Mouse (Mus musculus) embryonic facial prominence, embryonic 12.5 days (tissue): Measurements from ENCODE around the gene Reep3. TPM values are rescaled to one million over a fixed set of nuclear protein-coding genes. Genes with fewer than 3 reads are reported as not detected.

Experiments
- ATAC-seq: fragments of 200-750 bp; cut with Nextera tagmentation; 2 replicates; pipeline ENCODE4 v1.8.0; 2017; ENCODE audit not compliant: insufficient number of reproducible peaks, insufficient read depth, low FRiP score, low TSS enrichment
- H3K27ac ChIP-seq: fragments of 300-500 bp; sonication (generic); 2 replicates; pipeline ENCODE4 v1.5.1; 2016; ENCODE audit warnings: mild to moderate bottlenecking
- H3K27me3 ChIP-seq: fragments of 300-500 bp; sonication (generic); 2 replicates; pipeline ENCODE4 v1.6.1; 2016; ENCODE audit warnings: mild to moderate bottlenecking, moderate library complexity
- H3K36me3 ChIP-seq: fragments of 300-500 bp; sonication (generic); 2 replicates; pipeline ENCODE4 v1.6.1; 2016; ENCODE audit warnings: mild to moderate bottlenecking
- H3K4me1 ChIP-seq: fragments of 300-500 bp; sonication (generic); 2 replicates; pipeline ENCODE4 v1.6.1; 2016
- H3K4me2 ChIP-seq: fragments of 300-500 bp; sonication (generic); replicated peaks from 2 replicates; pipeline ENCODE4 v1.6.1; 2016; ENCODE audit warnings: mild to moderate bottlenecking, moderate library complexity
- H3K4me3 ChIP-seq: fragments of 300-500 bp; sonication (generic); 2 replicates; pipeline ENCODE4 v1.5.1; 2016; ENCODE audit warnings: mild to moderate bottlenecking
- H3K9ac ChIP-seq: fragments of 300-500 bp; sonication (generic); 2 replicates; pipeline ENCODE4 v1.6.1; 2016; ENCODE audit warnings: mild to moderate bottlenecking, moderate library complexity
- H3K9me3 ChIP-seq: fragments of 300-500 bp; sonication (generic); 2 replicates; pipeline ENCODE4 v1.6.1; 2016; ENCODE audit warnings: mild to moderate bottlenecking, moderate library complexity
- WGBS: fragments of 180-500 bp; shearing (Covaris S2); methylation state at CpG from one replicate; pipeline ENCODE4 v1.1.7; 2016; 5-methylcytosine and 5-hydroxymethylcytosine counted together
- polyA plus RNA-seq: library from polyadenylated mRNA; unstranded; fragments of >200 nt; fragmentation: Nextera tagmentation; extraction: Ambion mirVana; gene quantifications from 2 replicates; pipeline ENCODE4 v1.2.1, GENCODE M21; 2016

Gene Reep3
- polyA plus RNA-seq, 1 experiment from 2014 or later, result 39.7 TPM

DNA sequence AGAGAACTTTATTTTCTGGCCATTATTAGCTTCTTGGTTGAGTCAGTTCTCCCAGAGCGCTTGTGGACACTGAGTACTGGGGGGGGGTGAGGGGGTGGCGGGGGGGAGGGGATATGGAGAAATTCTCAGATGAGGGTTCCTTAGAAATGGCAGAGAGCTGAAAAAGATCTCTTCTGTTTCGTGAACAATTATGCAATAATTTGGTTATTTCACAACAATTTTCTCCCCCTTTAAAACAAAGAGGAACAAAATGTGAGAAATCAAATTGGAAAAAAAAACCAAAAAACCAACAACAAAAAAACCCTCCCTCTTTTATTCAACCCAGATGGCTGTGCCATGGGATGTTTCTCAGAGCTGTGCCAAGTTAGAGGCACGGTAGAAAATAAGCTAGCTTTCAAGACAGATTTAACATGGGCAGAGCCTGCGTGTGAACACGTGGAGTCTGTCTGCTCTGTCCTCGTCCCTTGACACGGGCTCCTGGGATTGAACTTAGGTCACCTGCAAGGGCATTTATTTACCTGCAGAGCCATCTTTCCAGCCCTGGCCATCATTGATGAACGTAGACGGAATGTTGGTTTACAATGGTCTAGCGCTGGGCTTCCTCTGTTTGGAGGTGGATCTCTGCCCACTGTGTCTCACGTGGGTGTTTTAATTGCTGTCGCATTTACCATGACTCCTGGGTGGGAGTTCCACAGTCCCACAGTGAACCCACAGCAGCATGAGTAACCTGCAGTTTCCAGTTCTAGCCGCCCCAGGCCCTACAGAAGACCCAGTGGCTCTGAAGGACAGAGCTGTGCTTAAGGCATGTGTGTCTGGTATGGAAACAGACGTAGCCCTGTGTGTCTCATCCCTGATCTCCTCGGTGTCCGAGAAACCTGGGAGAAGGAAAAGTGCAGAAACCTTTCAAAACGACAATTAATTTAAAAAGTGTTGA is 48.8 kb downstream of the Reep3 start:
- Histone ChIP-seq H3K4me1 (peaks cover 52% of the 10 kb centered on the region), H3K4me2 (no peak overlapping the region), H3K9me3 (no peaks in the 10 kb centered on the region), H3K4me3 (no peak overlapping the region), H3K27me3 (no peaks in the 10 kb centered on the region), H3K9ac (no peak overlapping the region), H3K27ac (peak overlapping the region; percentile 50; the same call in 1 of the 2 replicates), H3K36me3 (no peaks in the 10 kb centered on the region)
- no peak for ATAC-seq
- WGBS, result 74% methylated on average over 18 of the region's 18 CpGs

DNA sequence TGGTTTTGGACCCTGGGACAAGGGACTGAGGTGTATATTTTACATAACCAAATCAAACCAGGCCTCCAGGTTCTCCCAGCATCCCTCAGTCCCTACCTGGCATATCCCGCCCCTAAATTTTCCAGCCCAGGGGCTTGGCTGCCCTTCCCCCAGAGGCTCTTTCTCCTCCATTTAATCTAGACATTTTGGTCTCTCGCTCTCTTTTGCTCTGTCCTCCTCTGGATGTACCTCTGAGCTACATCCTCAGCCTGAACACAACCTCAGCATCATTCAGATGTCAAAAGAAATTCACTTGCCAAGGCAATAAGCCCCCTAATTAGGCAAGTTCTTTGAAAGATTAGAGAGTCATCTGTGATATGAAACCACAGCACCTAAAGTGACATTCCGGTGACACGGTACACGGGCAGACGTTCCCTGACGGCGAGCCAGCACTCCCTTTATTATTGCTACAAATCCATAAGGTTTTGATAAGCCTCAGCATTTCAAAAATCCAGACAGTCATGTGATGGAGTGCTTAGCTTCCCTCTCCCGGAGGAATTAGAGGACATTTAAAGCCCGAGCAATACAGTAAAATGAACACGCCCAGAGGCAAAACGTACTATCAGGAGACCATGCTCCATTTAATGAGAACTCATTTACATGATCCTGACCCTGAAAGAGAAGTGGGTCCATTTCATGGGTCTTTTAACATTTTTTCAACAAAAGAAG is 51.4 kb downstream of the Reep3 start:
- no peaks in the 10 kb centered on the region for H3K36me3 ChIP-seq
- no peak for ATAC-seq
- no peaks in the 10 kb centered on the region for H3K9me3 ChIP-seq
- no peak overlapping the region for H3K4me3 ChIP-seq
- H3K27me3 ChIP-seq, result no peaks in the 10 kb centered on the region
- peak overlapping the region; percentile 73 for H3K27ac ChIP-seq
- 0 out of 2 replicates have a peak overlapping the region, but pooled peaks have one; percentile 11 for H3K4me2 ChIP-seq
- peaks cover 32% of the 10 kb centered on the region for H3K4me1 ChIP-seq
- WGBS, result 31% methylated on average over 12 of the region's 12 CpGs
- H3K9ac ChIP-seq, result no peak overlapping the region

DNA sequence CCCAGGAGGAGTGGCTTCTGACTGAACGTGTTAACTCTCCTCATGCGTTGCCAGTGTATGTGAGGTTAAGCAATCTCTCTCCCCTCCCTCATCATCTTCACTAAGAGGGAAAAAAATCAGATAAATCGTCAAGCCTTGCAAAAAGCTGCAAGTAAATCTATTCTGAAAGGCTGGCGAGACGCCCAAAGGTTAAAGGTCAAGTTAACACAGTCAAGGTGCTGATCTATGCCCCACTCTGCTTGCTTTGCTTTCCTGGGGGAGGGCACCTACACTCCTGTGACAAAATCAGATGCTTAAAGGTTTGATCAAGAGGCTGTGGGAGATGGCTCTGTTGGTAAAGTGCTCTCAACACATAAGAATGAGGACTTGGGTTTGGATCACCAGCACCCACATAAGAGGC is 52.4 kb downstream of the Reep3 start:
- H3K27ac ChIP-seq, result no peak overlapping the region
- H3K9ac ChIP-seq, result no peak overlapping the region
- no peaks in the 10 kb centered on the region for H3K27me3 ChIP-seq
- H3K36me3 ChIP-seq, result no peaks in the 10 kb centered on the region
- H3K9me3 ChIP-seq, result no peaks in the 10 kb centered on the region
- no peak for ATAC-seq
- WGBS, result 66% methylated on average over 5 of the region's 5 CpGs
- no peak overlapping the region for H3K4me3 ChIP-seq
- peaks cover 32% of the 10 kb centered on the region for H3K4me1 ChIP-seq
- H3K4me2 ChIP-seq, result no peak overlapping the region

DNA sequence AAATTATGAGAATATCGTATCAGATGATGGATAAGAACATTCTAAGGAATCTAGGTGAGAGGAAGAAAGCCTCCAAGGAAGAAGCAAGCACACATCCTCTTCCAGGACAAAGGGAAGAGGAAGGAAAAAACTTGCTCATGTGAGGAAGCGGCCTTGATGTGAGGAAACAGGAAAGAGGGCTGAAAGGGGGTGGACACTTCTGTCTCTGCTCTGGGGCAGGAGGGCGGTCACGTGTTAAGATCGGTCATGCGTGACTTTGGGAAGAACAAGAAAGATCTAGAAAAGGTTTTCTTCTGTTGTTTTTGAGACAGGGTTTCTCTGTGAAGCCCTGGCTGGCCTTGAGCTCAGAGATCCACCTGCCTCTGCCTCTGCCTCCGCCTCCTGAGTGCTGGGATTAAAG is 53.5 kb downstream of the Reep3 start:
- Histone ChIP-seq H3K4me3 (no peak overlapping the region), H3K4me2 (no peak overlapping the region), H3K36me3 (no peaks in the 10 kb centered on the region), H3K27me3 (no peaks in the 10 kb centered on the region), H3K9ac (no peak overlapping the region), H3K4me1 (peaks cover 25% of the 10 kb centered on the region), H3K27ac (no peak overlapping the region; the same call in 1 of the 2 replicates), H3K9me3 (no peaks in the 10 kb centered on the region)
- WGBS, result 80% methylated on average over 7 of the region's 7 CpGs
- ATAC-seq, result no peak

DNA sequence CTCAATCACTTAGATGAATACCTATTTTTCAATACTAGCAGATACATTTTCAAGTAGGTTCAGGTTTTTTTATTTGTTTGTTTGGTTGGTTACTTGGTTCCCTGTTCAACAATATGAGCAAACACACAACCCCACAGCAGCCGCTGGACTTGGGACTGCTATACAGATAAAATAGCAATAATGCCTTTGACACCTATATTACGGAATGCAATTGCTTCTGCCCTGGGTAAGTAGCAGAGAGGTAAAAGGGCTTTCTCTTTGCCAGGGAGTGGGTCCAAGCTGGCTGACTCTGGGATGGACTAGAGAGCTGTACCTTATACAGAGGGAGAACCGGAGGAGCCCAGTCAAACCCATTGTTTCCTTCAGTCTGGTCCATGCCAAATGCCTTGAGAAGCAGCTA is 56.3 kb downstream of the Reep3 start:
- no peak overlapping the region for H3K4me3 ChIP-seq
- no peak for ATAC-seq
- no peak overlapping the region for H3K9ac ChIP-seq
- WGBS, result 98% methylated on average over 3 of the region's 3 CpGs
- H3K27me3 ChIP-seq, result no peaks in the 10 kb centered on the region
- H3K4me2 ChIP-seq, result no peak overlapping the region
- no peaks in the 10 kb centered on the region for H3K9me3 ChIP-seq
- no peak overlapping the region for H3K27ac ChIP-seq
- H3K4me1 ChIP-seq, result peaks cover 17% of the 10 kb centered on the region
- H3K36me3 ChIP-seq, result peaks cover 9% of the 10 kb centered on the region; the same call in 1 of the 2 replicates

DNA sequence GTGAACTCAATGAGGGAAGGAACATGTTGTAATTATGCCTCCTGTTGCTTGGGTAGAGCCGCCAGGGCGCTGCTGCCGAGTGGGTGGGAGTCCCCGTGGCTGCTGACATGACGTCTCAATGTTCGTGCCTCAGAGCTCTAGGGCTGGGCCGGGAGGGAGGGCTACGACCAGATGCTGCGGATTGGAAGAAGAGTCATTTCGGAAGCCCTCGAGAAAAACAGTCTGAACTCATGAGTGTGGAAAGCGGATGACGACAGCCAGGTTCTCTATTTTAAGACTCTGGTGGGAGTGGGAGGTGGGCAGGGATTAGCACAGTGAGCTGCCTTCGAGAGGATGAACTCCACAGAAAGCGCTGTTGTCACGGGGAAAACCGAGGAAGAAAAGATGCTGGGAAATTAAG is 57.7 kb downstream of the Reep3 start:
- Histone ChIP-seq H3K9ac (no peak overlapping the region), H3K36me3 (peaks cover 9% of the 10 kb centered on the region; the same call in 1 of the 2 replicates), H3K4me2 (no peak overlapping the region), H3K27me3 (no peaks in the 10 kb centered on the region), H3K9me3 (no peaks in the 10 kb centered on the region), H3K4me1 (peaks cover 4% of the 10 kb centered on the region; the same call in 1 of the 2 replicates), H3K4me3 (no peak overlapping the region), H3K27ac (no peak overlapping the region)
- ATAC-seq, result no peak
- 72% methylated on average over 17 of the region's 17 CpGs for WGBS

DNA sequence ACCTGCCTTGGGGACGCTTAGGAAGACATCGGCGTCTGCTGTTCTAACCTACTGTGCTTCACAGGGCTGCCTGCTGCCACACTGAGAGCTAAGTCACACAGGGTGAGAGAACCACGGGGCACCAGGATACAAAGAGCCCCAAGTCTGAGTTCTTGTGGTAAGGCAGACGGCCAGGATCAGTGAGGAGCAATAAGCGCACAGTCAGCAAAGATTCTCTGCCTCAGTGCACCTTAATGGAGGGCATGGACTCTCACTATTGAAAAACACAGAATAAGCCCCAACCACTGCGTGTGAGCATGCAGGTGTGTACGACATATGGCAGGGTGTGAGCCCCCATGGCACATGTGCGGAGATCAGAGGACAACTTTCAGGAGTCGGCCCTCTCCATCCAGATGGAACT is 60.2 kb downstream of the Reep3 start:
- Histone ChIP-seq H3K4me1 (0 out of 2 replicates have a peak, but pooled peaks cover 3% of the 10 kb centered on the region), H3K4me2 (no peak overlapping the region), H3K9ac (no peak overlapping the region), H3K4me3 (no peak overlapping the region), H3K9me3 (no peaks in the 10 kb centered on the region), H3K27ac (no peak overlapping the region), H3K36me3 (peaks cover 9% of the 10 kb centered on the region; the same call in 1 of the 2 replicates), H3K27me3 (no peaks in the 10 kb centered on the region)
- ATAC-seq, result no peak
- WGBS, result 88% methylated on average over 10 of the region's 10 CpGs

DNA sequence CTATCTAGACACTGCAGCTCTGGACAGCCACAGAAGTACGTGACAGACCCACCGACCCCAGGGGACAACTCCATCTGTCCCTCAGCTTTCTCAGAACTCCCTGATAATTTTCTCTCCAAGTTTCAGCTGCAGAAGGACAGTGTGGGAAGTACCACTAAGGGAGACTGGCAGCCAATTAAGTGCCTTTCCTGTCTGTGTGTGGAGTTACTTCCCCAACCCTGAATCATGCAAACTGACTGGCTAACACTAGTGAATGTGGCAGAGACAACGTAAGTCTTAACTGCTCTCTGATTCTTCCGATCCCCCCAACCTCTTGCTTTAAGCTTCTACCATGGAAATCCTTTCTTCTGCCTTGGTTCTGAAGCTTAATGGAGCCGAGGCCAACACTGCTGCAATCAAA is 60.6 kb downstream of the Reep3 start:
- no peak for ATAC-seq
- 0 out of 2 replicates have a peak, but pooled peaks cover 3% of the 10 kb centered on the region for H3K4me1 ChIP-seq
- 86% methylated on average over 5 of the region's 5 CpGs for WGBS
- peaks cover 9% of the 10 kb centered on the region; the same call in 1 of the 2 replicates for H3K36me3 ChIP-seq
- no peaks in the 10 kb centered on the region for H3K27me3 ChIP-seq
- no peak overlapping the region for H3K4me3 ChIP-seq
- H3K9me3 ChIP-seq, result no peaks in the 10 kb centered on the region
- no peak overlapping the region for H3K27ac ChIP-seq
- no peak overlapping the region for H3K4me2 ChIP-seq
- H3K9ac ChIP-seq, result no peak overlapping the region

DNA sequence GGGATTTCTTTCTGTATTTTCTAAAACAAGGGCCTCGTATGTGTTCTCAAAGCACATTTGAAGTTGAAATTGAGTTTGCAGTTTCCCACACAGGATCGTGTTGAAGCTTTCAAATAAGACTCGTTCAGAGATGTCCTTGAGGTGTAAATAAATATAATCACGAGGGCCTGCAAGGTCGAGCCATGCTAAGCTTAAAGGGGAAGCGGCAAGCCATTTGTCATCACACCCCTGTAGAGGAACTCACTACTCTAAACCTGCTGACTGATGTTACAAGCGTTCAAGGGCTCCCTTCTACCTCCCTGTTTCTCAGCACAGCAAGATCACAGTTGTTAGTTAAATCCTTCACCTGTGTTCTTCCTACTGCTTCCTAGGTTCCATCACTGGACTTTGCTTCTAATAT is 65.6 kb downstream of the Reep3 start:
- no peaks in the 10 kb centered on the region for H3K27me3 ChIP-seq
- peaks cover 3% of the 10 kb centered on the region; the same call in 1 of the 2 replicates for H3K4me1 ChIP-seq
- no peaks in the 10 kb centered on the region for H3K9me3 ChIP-seq
- H3K36me3 ChIP-seq, result 0 out of 2 replicates have a peak, but pooled peaks cover 4% of the 10 kb centered on the region
- 76% methylated on average over 7 of the region's 7 CpGs for WGBS
- H3K9ac ChIP-seq, result no peak overlapping the region
- no peak overlapping the region for H3K27ac ChIP-seq
- no peak overlapping the region for H3K4me3 ChIP-seq
- H3K4me2 ChIP-seq, result no peak overlapping the region
- ATAC-seq, result no peak

DNA sequence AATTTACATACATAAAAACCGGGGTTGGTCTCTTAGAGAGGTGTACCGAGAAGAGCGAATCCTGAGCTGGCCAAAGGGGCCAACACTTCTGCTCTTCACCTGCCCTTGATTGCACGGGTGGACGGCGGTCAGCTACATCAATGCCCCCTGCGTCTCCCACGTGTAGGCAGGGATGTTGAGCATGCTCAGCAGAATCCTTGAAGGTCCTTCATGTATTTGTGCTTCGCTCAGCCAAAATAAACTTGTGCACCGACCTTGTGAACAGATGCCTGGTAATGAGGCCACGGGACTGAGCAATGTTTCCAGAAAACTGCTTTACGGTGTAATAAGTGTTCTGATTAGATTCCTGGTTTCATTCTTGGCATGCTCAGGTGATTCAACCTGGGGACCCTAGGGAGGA is 67.4 kb downstream of the Reep3 start:
- no peaks in the 10 kb centered on the region for H3K36me3 ChIP-seq
- no peaks in the 10 kb centered on the region for H3K9me3 ChIP-seq
- peak overlapping the region; percentile 57; the same call in 1 of the 2 replicates for H3K27ac ChIP-seq
- no peak overlapping the region for H3K9ac ChIP-seq
- no peak overlapping the region for H3K4me2 ChIP-seq
- no peak overlapping the region for H3K4me3 ChIP-seq
- peaks cover 10% of the 10 kb centered on the region; the same call in 1 of the 2 replicates for H3K4me1 ChIP-seq
- no peak for ATAC-seq
- 84% methylated on average over 12 of the region's 12 CpGs for WGBS
- no peaks in the 10 kb centered on the region for H3K27me3 ChIP-seq

DNA sequence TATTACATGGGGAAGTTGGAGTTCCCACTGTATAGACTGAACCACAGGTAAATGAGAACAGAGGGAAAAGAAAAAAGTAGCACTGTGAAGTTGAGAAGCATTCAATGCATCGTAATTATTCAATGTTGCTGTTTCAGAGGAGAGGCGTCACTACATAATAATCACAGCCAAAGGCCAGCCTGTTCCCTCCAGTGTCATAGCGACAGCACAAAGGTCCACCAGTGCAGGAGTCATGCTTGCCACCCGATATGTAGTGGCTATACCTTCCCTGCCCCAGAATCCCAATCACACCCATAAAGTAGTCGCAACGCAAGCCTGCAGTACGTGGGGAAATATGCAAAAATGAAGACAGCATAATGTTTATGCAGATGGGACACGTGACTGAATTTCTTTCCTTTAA is 70.4 kb downstream of the Reep3 start:
- Histone ChIP-seq H3K9me3 (no peaks in the 10 kb centered on the region), H3K9ac (no peak overlapping the region), H3K4me2 (no peak overlapping the region), H3K4me3 (no peak overlapping the region), H3K36me3 (peaks cover 3% of the 10 kb centered on the region; the same call in 1 of the 2 replicates), H3K27ac (peak overlapping the region; percentile 48), H3K27me3 (no peaks in the 10 kb centered on the region), H3K4me1 (peaks cover 10% of the 10 kb centered on the region; the same call in 1 of the 2 replicates)
- 83% methylated on average over 8 of the region's 8 CpGs for WGBS
- no peak for ATAC-seq
